Mouse (Mus musculus) megakaryocyte, embryonic 14.5 days (primary cell): ENCODE measurements around the gene Zfhx3. TPM values are rescaled to one million over a fixed set of nuclear protein-coding genes. Genes with fewer than 3 reads are reported as not detected.

ENCODE experiments used
- H3K27me3 ChIP-seq: replicated peaks from 2 replicates; pipeline ENCODE3; 2012; ENCODE audit warnings: inconsistent platforms
- H3K36me3 ChIP-seq: replicated peaks from 2 replicates; pipeline ENCODE3; 2012; ENCODE audit warnings: low read length, inconsistent platforms, mixed read lengths
- H3K4me1 ChIP-seq: 2 replicates; pipeline ENCODE4 v1.6.1; 2012; ENCODE audit warnings: inconsistent platforms
- H3K4me3 ChIP-seq: replicated peaks from 2 replicates; pipeline ENCODE3; 2012; ENCODE audit warnings: moderate library complexity, mild to moderate bottlenecking, inconsistent platforms
- H3K9me3 ChIP-seq: 2 replicates; pipeline ENCODE4 v1.6.1; 2012; ENCODE audit warnings: inconsistent platforms
- FLI1 ChIP-seq: IDR thresholded peaks from 2 replicates; pipeline ENCODE4 v1.6.1; 2012; ENCODE audit warnings: low read length, inconsistent platforms, mixed read lengths
- GATA1 ChIP-seq: IDR thresholded peaks from 3 replicates; pipeline ENCODE4 v1.6.1; 2012; ENCODE audit warnings: mixed read lengths, low read length, inconsistent platforms, borderline replicate concordance
- polyA plus RNA-seq: library from polyadenylated mRNA; stranded (reverse); fragments of >175 nt; gene quantifications from 2 replicates; pipeline ENCODE4 v1.2.3, GENCODE M21; 2012; ENCODE audit warnings: low replicate concordance; ENCODE audit not compliant: insufficient read depth

Zfhx3 gene
- polyA plus RNA-seq, 1 experiment, result 1.1 TPM

GRCm38 (mm10) chr8:108854444-108855102 is 912.1 kb downstream of the Zfhx3 start:
- H3K36me3 ChIP-seq, result no peaks in the 10 kb centered on the region
- H3K4me1 ChIP-seq, result peaks cover 4% of the 10 kb centered on the region; the same call in 1 of the 2 replicates
- TF ChIP-seq FLI1 (no peak), GATA1 (no peak)
- peaks cover 2% of the 10 kb centered on the region for H3K27me3 ChIP-seq
- H3K9me3 ChIP-seq, result no peaks in the 10 kb centered on the region
- no peak overlapping the region for H3K4me3 ChIP-seq

GRCm38 (mm10) chr8:108859001-108859400 is 916.6 kb downstream of the Zfhx3 start:
- H3K27me3 ChIP-seq, result peaks cover 2% of the 10 kb centered on the region
- peaks cover 4% of the 10 kb centered on the region; the same call in 1 of the 2 replicates for H3K4me1 ChIP-seq
- no peak overlapping the region for H3K4me3 ChIP-seq
- no peaks in the 10 kb centered on the region for H3K36me3 ChIP-seq
- H3K9me3 ChIP-seq, result no peaks in the 10 kb centered on the region
- no peak for TF ChIP-seq GATA1
- TF ChIP-seq FLI1, result no peak

- no peak for TF ChIP-seq FLI1
- no peak for TF ChIP-seq GATA1
- Histone ChIP-seq H3K4me1 (no peaks in the 10 kb centered on the region; the same call in 1 of the 2 replicates), H3K36me3 (no peaks in the 10 kb centered on the region), H3K27me3 (no peaks in the 10 kb centered on the region), H3K9me3 (no peaks in the 10 kb centered on the region), H3K4me3 (no peak overlapping the region)
These were observed 917.5 kb downstream of the Zfhx3 start for GRCm38 (mm10) chr8:108859983-108860382.

GRCm38 (mm10) chr8:108863440-108863839 is 921.0 kb downstream of the Zfhx3 start:
- no peaks in the 10 kb centered on the region for H3K36me3 ChIP-seq
- H3K4me1 ChIP-seq, result peaks cover 21% of the 10 kb centered on the region
- no peak overlapping the region for H3K4me3 ChIP-seq
- TF ChIP-seq GATA1, result no peak
- TF ChIP-seq FLI1, result no peak
- no peaks in the 10 kb centered on the region for H3K27me3 ChIP-seq
- no peaks in the 10 kb centered on the region for H3K9me3 ChIP-seq

- Histone ChIP-seq H3K27me3 (no peaks in the 10 kb centered on the region), H3K9me3 (peaks cover 13% of the 10 kb centered on the region), H3K36me3 (no peaks in the 10 kb centered on the region), H3K4me1 (peaks cover 25% of the 10 kb centered on the region), H3K4me3 (no peak overlapping the region)
- TF ChIP-seq FLI1 (no peak), GATA1 (no peak)
These were observed 924.0 kb downstream of the Zfhx3 start for GRCm38 (mm10) chr8:108866430-108866829.

- Histone ChIP-seq H3K4me3 (peak overlapping the region; percentile 5), H3K4me1 (peaks cover 25% of the 10 kb centered on the region), H3K36me3 (no peaks in the 10 kb centered on the region), H3K9me3 (peaks cover 13% of the 10 kb centered on the region), H3K27me3 (no peaks in the 10 kb centered on the region)
- TF ChIP-seq FLI1, result no peak
- TF ChIP-seq GATA1, result no peak
These were observed 925.2 kb downstream of the Zfhx3 start for GRCm38 (mm10) chr8:108867482-108868258.

GRCm38 (mm10) chr8:108868259-108869090 is 926.0 kb downstream of the Zfhx3 start:
- no peak overlapping the region for H3K4me3 ChIP-seq
- no peak for TF ChIP-seq FLI1
- no peak for TF ChIP-seq GATA1
- H3K27me3 ChIP-seq, result no peaks in the 10 kb centered on the region
- H3K4me1 ChIP-seq, result peaks cover 25% of the 10 kb centered on the region
- H3K36me3 ChIP-seq, result no peaks in the 10 kb centered on the region
- peaks cover 17% of the 10 kb centered on the region for H3K9me3 ChIP-seq

- TF ChIP-seq FLI1, result no peak
- TF ChIP-seq GATA1, result no peak
- H3K9me3 ChIP-seq, result peaks cover 25% of the 10 kb centered on the region
These were observed 927.0 kb downstream of the Zfhx3 start for GRCm38 (mm10) chr8:108869420-108869819.

GRCm38 (mm10) chr8:108869935-108870334 is 927.5 kb downstream of the Zfhx3 start:
- Histone ChIP-seq H3K9me3 (peaks cover 25% of the 10 kb centered on the region), H3K4me1 (peaks cover 25% of the 10 kb centered on the region), H3K27me3 (no peaks in the 10 kb centered on the region), H3K4me3 (no peak overlapping the region), H3K36me3 (no peaks in the 10 kb centered on the region)
- TF ChIP-seq GATA1 (no peak), FLI1 (no peak)

More at GRCm38 (mm10) chr8:108869420-108869819, 927.0 kb downstream of the Zfhx3 start:
- H3K4me3 ChIP-seq, result no peak overlapping the region
- H3K4me1 ChIP-seq, result peaks cover 25% of the 10 kb centered on the region
- H3K36me3 ChIP-seq, result no peaks in the 10 kb centered on the region
- no peaks in the 10 kb centered on the region for H3K27me3 ChIP-seq

GRCm38 (mm10) chr8:108870371-108870770 is 927.9 kb downstream of the Zfhx3 start:
- H3K36me3 ChIP-seq, result no peaks in the 10 kb centered on the region
- peaks cover 25% of the 10 kb centered on the region for H3K4me1 ChIP-seq
- H3K27me3 ChIP-seq, result no peaks in the 10 kb centered on the region
- no peak for TF ChIP-seq FLI1
- TF ChIP-seq GATA1, result no peak
- no peak overlapping the region for H3K4me3 ChIP-seq
- H3K9me3 ChIP-seq, result peaks cover 25% of the 10 kb centered on the region
